Mouse (Mus musculus) kidney, adult 18-20 months (tissue): Measurements from ENCODE around the gene Nt5m.
A peak's percentile ranks its signal among the peaks of the same experiment; 100 is the strongest.

Source experiments
- DNase-seq: peaks from one replicate; pipeline ENCODE4 v3.0.0; 2021

Nt5m gene

DNA sequence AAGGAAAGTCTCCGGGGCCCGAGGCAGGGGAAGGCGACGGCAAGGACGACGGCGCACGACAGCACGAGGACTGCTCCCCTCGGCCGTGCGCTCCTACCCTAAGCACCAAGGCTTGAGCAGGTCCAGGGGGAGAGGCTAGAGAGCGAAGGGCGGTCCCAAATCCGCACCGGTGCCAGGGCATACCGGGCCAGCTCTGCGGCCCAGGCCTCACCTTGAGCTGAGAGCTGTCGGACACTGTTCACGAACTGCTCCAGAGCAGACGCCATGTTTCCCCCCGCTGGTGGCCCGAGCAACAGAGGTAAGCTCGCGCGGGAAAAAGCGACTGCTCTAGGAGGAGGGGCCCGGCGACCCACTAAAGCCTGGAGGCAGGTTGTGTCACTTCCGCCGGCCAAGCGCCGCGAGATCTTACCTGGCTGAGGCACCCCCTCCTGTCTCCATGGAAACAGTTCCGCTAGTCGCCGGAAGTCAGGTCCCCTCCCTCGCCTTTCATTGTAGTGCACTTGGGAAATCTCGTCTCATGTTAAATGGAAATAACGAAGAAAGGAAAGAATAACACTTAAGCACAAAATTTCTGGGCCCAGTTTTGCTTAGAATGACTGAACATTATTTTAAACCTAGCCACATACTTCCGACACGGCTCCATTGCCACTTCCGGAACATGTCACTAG is 346 bp downstream of the Nt5m start, which contains the start of gene Cops3:
TSS of gene Cops3 (minus strand) at position 380 of the 668 bp plus-strand sequence.
- DNase-seq, result peak; percentile 94

DNA sequence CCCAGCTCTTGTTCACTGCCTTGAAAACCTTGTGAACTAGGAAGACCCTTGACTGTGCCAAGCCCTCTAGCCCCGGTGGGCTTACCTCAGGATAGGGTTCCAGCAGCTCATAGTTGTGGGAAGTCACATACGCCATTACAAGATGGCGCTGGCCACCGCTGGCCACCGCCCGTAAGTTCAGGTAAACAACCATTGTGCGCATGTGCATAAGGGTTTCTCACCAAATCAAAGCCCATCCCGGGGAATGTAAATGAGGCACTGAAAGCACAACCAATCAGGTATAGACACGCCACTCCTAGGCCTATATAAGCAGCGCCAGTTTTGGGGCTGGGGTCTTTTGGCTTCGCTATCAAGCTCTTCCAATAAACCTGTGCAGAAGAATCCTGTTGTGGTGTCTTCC is 7.1 kb downstream of the Nt5m start:
- DNase-seq, result no peak

DNA sequence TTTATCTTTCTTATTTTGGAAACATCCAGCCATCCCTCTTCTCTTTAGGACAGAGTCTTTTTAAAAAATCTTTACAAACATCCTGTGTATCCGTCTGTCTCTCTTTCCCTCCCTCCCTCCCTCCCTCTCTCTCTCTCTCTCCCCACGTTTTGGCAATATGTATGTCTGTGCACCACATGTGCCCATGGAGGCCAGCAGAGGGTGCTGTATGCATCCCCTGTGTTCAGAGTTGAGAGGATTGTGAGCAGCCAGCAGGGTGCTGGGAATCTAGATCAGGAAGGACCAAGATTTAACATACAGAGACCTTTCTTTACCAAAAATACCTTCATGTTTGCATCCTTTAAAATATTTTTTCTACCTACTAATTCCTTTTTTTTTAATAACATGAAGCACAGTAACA is 7.9 kb downstream of the Nt5m start:
- DNase-seq, result peak; percentile 41

DNA sequence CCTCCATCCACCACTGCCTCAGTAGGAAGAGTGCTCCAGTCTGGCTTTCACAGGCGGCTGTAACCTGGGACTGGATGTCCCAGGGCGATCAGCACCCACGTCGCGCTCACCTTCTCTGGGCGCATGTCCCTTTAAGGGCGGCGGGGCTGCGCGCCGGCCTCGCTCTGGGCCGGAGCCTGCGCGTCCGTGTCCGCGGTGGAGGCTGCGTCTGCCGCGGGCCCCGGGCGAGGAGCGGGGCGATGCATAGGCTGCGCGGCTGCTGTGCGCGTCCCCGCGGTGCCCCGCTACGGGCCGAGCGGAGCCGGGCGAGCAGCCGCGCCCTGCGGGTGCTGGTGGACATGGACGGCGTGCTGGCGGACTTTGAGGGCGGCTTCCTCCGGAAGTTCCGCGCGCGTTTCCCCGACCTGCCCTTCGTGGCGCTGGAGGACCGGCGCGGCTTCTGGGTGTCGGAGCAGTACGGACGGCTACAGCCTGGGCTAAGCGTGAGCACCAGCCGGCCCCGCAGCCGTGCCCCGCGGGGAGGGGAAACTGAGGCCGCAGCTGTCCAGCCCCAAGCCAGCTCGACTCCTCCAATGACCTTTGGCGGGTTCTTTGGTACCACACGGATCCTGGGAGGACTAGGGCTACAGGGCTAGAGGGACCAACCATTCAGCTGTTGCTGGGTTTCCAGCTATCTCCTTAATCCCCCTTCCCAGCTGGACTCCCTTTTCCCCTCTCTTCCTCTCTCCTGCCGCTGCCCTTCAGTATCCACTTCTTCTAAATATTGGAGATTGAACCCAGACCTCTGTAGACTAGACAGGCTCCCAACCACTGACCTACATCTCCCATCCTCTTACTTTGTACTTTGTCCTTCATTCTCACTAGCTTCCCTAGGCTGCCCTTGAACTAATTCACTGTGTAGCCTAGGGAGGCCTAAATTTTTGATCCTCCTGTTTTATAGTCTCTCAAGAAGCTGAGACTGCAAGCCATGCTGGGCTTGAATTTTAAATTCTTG is 8.9 kb downstream of the Nt5m start:
- peak; percentile 89 for DNase-seq

DNA sequence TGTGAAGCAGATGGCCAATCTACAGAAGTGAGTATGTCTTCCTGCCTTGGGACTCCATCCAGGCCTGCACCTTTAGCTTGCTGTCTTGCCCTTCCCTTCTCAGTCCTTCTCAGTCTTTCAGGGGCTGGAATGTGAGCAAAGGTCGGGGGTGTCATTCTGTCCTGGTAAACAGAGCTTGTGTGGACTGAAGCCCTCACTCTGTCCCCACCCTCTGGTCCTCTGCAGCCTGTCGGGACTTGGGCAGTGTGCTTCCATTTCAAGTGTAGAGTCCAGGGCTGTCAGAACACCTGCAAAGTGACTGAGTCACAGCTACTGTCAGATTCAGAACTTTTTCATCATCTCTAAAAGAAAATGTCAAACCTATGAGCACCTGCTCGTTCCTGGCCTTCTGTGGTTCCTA is 13.6 kb downstream of the Nt5m start:
- no peak for DNase-seq

DNA sequence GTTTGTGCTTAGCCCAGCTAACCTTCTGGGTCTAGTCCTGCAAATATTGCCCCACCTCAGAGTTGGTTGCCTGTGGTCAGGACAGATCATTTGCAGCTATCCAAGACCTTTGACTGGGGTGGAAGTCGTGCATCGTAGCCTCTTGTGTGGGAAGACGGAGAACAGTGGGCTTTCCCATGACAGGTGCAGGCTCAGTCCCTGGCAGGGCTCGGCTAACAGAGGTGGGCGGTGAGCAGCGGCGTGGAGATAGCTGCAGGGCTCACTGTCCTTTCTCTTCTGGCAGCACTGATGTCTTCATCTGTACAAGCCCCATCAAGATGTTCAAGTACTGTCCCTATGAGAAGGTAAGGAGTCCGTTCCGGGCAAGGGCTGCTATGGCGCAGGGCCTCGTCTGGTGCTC is 21.2 kb downstream of the Nt5m start:
- DNase-seq, result no peak

DNA sequence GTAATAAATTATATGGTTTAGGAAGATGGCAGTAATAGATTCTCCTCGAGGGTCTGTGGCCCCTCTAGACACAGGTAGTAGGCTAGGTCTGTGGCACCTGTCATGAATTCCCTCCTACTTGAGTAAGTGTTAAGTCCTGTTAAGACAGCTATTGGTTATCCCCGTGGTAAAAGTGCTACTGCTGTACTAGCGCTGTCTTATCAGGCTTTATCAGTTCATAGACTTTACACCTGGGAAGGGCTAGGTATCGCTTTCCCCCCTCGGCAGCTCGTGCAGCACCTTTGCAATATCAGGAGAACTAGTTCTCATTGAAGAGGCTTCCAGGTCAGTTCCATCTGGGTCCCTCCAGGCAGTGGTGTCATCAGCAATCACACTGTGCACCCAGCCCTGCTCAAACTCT is 25.1 kb downstream of the Nt5m start:
- DNase-seq, result no peak

DNA sequence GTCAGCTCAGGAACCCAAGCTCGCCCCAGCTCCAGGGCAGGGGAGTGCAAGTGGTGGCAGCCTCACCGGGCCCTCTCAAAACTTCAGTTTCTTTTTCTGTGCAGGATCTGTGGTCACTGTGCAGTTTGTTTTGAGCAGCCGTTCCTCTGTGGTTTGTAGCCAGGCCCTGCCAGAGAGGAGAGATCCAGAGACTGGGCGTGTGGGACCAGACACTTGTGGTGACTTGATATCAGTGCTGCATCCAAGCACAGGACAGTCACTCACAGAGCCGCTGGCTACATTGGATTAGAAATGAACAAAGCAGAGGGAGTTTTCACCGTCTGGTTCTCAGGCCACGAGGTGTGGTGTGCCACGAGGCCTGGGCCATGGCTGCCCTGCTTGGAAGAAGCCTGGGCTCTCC is 32.9 kb downstream of the Nt5m start:
- DNase-seq, result no peak

DNA sequence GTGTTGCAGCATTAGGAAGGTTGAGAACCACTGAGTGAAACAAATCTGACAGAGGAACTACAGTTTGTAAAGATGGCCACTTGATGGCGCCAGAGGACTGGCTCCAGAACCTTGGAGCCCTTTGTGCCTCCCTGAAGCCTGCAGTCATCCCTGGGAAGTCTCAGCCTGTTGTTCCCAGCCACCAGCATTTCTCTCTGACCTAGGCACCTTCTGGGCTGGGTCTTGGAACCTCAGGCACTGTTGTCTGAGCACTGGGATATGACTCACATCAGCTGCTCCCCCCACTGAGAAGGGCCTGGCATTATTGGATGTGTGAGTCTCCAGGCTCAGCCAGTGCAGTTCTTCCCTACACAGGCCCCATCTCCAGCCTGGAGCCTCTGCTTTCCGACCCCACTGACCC is 40.8 kb downstream of the Nt5m start:
- peak; percentile 76 for DNase-seq

DNA sequence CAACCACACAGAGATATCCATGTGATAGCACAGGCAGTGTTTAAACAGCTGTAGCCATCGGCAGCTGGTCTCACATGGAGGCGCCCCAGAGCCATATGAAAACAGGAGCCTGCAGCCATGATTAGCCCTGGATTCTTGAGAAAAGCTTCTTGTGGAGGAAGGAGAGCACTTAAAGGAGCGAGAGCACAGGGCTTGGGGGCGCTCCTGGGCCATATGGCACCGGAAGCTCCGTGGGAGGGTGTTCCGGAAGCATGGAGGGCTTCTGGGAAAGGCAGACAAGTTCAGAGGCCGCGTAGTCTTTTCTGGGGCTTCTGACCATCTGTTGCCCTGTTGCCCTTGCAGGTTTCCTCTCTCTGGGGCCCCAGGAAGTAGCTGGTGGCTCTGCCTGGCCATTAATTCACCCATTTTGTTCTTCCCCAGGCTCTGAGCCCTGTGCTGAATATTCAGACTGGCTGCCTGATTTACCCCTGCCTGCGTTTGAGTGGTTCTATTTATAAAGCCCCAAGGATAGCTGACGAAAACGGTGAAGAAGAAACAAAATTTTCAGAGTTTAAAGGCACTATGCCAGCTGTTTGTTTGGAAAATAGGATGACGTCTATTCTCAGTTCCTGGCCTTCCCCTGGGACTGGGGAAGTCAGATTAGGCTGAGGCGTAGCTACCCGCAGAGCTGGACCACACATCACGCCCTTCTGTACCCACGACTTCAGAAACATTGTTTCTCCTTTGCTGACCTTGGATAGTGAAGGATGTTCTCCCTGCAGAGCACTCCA is 46.2 kb downstream of the Nt5m start:
- peak; percentile 24 for DNase-seq

DNA sequence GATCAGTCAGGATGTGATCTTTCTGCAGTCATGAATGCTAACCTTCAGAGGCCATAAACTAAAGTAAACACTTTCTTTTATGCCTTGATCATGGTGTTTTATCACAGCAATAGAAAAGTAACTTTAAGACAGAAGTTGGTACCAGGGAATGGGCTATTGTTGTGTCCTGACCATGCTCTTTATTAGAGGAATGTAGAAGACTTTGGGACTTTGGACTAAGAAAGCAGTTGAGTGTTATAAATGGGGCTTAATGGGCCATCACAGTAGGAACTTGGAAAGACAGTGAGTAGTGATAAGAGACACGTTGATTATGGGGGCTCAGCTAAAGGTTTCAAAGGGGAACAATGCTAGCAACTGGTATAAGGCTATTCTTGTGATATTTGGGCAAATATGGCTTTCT is 47.7 kb downstream of the Nt5m start:
- DNase-seq, result no peak

DNA sequence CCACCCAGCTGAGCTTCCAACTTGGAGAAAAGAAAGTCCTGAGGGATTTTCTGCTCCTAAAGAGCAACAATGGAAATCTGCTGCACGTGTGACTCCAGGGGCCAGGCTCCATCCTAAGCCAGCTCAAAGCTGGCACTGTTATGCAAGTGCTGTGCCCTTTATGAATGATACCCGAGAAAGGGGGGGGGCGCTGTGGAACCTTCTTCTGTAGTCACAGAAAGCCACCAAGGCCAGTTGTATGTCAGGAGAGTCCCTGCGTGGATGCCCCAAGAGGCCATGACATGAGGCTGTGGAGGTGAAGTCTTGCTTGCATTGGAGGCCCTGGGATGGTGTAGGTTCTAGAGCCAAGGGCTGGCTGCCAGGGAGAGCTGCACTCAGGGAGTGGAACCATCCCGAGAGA is 48.9 kb downstream of the Nt5m start:
- DNase-seq, result no peak

DNA sequence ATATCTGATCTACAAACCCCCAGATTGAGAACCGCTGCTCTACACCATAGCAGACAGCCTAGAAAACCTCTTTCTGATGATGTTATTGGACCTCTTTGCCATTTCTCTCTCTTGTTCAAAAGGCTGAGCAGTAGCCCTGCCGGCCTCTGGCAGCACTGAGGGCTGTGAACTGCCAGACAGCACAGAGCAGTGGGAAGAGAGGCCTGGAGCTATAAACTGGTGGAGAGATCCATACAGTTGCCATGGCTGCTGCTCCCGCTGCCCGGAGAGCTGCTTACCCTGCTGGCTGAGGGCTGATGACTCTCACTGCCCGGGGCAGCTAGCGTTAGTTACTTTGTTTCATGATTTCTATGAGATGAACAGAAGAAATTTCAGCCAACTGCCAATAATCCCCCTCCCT is 52.6 kb downstream of the Nt5m start:
- DNase-seq, result no peak

DNA sequence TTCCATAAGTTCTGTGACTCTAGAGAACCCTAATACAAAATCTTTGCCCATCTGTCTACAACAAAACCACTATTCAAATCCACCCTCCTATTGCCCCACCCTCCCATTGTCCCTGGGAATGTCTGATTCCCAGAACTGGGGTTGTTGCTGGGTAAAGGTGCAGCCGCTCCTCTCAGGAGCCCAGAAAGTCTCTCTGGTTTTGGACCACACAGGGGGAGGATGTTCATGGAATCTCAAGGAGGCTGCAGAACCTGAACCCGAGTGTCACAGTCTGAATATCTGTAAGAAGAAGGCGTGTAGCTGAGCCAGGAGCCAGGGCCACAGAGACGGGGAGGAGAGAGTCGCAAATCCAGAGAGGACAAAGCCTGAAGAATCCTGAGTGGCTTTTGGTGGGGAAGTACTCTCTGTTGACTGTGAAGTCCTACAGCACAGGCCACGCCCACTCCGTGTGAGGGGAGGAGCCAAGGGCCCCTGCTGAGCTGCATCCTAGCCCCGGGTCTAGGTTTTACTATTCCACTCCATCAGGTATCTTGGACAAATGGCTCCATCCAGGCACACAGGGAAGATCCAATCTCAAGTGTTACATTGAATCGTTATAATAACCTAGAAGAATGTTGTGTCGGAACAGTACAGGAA is 54.0 kb downstream of the Nt5m start:
- no peak for DNase-seq

DNA sequence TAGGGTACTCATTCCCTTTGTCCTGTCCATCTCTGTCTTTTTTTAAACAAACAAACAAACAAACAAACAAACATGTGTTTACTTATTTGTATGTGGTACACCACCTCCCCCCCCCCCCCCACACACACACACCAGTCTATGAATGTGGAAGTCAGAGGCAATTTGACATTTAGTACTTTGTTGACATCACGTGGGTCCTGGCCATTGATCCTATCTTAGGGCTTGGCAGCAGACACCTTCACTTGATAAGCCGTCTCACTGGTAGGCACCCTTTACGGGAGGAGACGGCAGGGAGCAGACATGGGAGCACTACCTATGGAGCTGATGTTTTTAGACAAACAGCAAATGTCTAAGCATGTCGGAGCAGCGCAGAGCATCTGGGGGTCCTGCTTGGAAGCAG is 55.7 kb downstream of the Nt5m start:
- no peak for DNase-seq

DNA sequence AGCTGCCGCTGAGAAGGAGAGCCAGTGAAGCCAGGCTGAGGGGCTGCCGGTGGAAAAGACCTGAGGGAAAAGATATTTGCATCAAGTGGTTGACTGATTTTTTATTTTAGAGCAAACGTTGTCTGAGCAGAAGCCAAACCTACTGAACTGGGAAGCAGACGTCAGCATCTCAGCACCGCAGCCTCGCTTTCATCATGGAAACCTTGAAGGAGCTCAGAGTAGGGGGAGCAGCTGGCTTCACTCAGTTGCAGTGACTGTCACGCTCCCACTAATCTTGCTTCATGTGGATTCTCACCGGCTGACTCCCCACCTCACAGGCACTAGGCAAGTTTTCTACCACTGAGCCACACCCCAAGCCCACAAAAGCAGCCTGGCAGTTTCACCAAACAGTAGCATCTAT is 56.1 kb downstream of the Nt5m start:
- no peak for DNase-seq

DNA sequence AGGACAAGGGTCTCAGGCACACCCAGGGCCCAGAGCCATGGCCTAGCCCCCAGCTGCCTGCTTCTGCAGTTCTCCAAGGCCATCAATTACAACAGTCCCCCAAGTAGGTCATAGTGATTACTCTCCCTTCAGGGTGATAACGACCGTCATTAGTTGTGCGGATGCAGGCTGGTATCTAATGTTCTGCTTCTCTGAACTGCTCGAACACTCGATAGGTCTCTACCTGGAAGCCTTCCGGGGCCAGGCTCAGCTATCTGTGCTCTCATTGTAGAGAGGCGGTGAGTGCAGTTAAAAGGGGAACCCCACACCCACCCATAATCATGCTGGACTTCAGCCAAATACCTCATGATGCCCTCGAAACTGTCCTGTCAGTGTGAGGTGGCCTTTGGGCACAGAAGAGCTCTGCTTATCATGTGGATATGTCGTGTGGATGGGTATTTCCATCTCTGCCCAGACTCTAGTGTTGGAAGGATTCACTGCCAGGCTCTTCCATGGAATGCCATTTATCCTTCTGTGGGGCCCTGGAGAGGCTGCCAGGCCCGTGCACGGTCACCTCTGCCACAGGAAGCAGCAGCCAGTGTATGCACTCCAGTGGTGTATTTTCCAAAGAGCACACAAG is 58.8 kb downstream of the Nt5m start:
- DNase-seq, result no peak

DNA sequence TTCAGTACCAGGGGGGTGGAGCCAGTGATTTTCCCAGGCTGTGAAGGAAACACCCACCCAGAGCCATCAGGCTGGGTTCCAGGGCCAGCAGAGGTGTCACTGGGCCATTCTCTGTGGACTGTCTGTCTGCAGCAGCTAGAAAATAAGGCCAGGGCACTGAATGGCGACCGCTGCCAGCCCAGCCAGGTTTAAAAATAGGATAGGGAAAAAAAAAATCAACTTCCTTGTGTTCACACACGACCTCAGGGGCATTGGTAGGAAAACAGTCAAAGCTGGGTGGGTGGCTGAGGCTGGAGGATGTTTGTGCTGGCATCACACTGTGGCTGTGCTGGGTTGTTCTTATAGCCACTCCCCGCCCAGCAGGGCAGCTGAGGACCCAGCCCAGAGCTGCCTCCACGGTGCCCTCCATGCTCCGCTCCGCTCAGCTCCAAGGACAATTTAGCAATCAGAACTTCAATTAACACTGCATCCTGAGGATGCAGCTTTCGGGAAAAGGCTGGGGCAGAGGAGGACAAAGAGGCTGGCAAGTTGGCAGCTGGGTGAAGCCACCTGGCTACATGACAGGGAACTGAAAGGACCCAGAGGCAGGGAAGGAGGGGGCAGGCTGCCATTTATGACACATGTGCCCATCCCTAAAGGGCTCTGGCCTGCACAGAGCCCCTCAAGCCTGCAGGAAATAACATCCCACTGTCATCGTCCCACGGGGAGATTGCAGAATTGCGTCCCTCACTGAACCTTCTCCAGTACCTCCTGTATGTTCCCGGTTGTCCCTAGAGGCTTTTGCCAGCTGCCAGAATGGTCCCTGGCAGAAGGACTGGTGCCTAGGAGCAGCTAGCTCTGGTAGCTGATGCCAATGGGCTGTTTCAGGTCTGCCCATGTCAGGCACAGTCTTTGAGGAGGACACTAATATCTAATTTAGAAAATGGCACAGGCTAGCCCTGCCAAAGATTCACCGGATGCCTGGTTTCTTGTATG is 60.8 kb downstream of the Nt5m start:
- peak; percentile 45 for DNase-seq

DNA sequence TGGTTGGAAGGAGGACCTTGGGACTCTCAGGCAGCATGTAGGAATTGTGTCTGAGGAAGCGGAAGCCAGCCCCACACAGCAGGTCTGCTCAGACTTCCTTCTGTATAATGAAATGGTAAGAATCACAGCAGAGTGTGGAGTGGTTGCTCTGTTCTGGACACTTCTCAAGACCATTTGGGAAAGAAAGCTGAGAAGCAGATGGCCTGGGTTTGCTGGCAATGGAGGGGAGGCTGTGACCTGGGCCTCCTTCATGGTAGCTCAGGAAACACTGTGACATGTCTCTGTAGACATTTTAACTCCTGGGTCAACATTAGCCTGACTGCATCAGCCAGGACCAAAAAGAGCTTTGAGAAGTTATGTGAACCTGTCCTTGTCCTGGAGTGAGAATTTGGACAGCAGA is 61.7 kb downstream of the Nt5m start:
- no peak for DNase-seq

DNA sequence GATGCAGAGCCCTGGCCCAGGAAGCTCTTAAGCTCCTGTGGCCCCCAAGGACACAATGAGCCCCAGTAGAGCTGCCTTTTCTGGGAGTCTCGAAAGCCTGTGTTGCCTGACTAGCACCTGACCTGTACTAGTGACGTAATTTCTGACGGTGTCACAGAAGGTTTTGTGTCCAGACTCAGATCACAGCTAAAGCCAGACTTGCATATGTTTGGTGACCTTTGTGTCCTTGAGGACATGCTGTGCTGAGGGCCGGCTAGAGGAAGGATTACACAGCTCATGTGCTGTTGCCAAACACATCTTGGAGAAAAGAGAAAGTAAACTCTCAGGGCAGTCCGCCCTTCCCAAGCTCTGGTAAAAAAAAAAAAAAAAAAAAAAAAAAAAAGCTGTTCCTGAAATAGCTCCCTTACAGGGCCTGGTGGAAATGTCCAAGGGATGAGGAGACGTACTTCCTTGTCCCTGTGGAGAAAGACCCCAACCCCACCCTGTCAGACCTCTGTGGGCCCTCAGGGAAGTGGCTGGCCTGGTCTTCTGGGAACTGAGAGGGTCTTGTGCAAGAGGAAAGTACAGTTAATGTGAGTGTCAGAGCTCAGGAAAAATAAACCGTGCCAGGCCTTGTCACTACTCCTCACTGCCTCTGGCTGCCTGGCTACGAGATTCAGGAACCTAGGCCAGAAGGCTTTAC is 62.9 kb downstream of the Nt5m start:
- DNase-seq, result peak; percentile 50
